Mouse (Mus musculus) hindbrain, postnatal 0 days (tissue): ENCODE data around the gene Gm10065. TPM values are rescaled to one million over a fixed set of nuclear protein-coding genes. Genes with fewer than 3 reads are reported as not detected.

ENCODE experiments used
- ATAC-seq: fragments of 200-750 bp; cut with Nextera tagmentation; 2 replicates; pipeline ENCODE4 v1.8.0; 2017; ENCODE audit warnings: mild to moderate bottlenecking, moderate TSS enrichment, moderate library complexity
- DNase-seq: peaks from one replicate; pipeline ENCODE4 v3.0.0-alpha.2; 2015; ENCODE audit warnings: low spot score
- H3K27ac ChIP-seq: fragments of 300-500 bp; sonication (generic); 2 replicates; pipeline ENCODE4 v1.5.1; 2014; ENCODE audit warnings: mild to moderate bottlenecking
- H3K27me3 ChIP-seq: fragments of 300-500 bp; sonication (generic); 2 replicates; pipeline ENCODE4 v1.6.1; 2014; ENCODE audit warnings: low read length, mixed read lengths; ENCODE audit not compliant: insufficient read depth
- H3K36me3 ChIP-seq: fragments of 300-500 bp; sonication (generic); 2 replicates; pipeline ENCODE4 v1.6.1; 2014; ENCODE audit warnings: low read length, mixed read lengths; ENCODE audit not compliant: insufficient read depth
- H3K4me1 ChIP-seq: fragments of 300-500 bp; sonication (generic); 2 replicates; pipeline ENCODE4 v1.6.1; 2014; ENCODE audit warnings: antibody characterized with exemption, low read length, mixed read lengths; ENCODE audit not compliant: insufficient read depth
- H3K4me2 ChIP-seq: fragments of 300-500 bp; sonication (generic); 2 replicates; pipeline ENCODE4 v1.6.1; 2014; ENCODE audit warnings: low read depth, mild to moderate bottlenecking, low read length, moderate library complexity, mixed read lengths
- H3K4me3 ChIP-seq: fragments of 300-500 bp; sonication (generic); 2 replicates; pipeline ENCODE4 v1.5.1; 2014; ENCODE audit warnings: low read length
- H3K9ac ChIP-seq: fragments of 300-500 bp; sonication (generic); replicated peaks from 2 replicates; pipeline ENCODE4 v1.6.1; 2014; ENCODE audit warnings: mild to moderate bottlenecking, low read length, moderate library complexity, mixed read lengths
- H3K9me3 ChIP-seq: fragments of 300-500 bp; sonication (generic); 2 replicates; pipeline ENCODE4 v1.6.1; 2016; ENCODE audit warnings: low read length, mixed read lengths
- CTCF ChIP-seq: IDR thresholded peaks from 2 replicates; pipeline ENCODE4 v1.5.1; 2016; ENCODE audit warnings: antibody characterized with exemption, control low read depth, low read depth
- WGBS: fragments of 180-500 bp; shearing (Covaris S2); extraction: QIAGEN DNeasy Blood & Tissue Kit; methylation state at CpG from one replicate; pipeline ENCODE4 v1.1.7; 2014; 5-methylcytosine and 5-hydroxymethylcytosine counted together
- polyA plus RNA-seq: library from polyadenylated mRNA; unstranded; fragments of >200 nt; fragmentation: Nextera tagmentation; extraction: Ambion mirVana; gene quantifications from 2 replicates; pipeline ENCODE4 v1.2.1, GENCODE M21; 2015
- total RNA-seq: library from RNA; depleted of rRNA; stranded (reverse); fragments of >200 nt; gene quantifications from 2 replicates; pipeline ENCODE4 v1.2.3, GENCODE M21; 2014

The Gm10065 gene
- total and polyA plus RNA-seq, 2 experiments from 2014 or later: not detected

GRCm38 (mm10) chr13:21454133-21454532 is 25.1 kb downstream of the Gm10065 start:
- no peak for TF ChIP-seq CTCF
- Histone ChIP-seq H3K4me2 (peak overlapping the region; percentile 54; the same call in 1 of the 2 replicates), H3K36me3 (no peaks in the 10 kb centered on the region), H3K4me3 (peak overlapping the region; percentile 76; the same call in 1 of the 2 replicates), H3K4me1 (peaks cover 7% of the 10 kb centered on the region; the same call in 1 of the 2 replicates), H3K27ac (no peak overlapping the region), H3K27me3 (no peaks in the 10 kb centered on the region), H3K9ac (no peak overlapping the region), H3K9me3 (no peaks in the 10 kb centered on the region)
- WGBS: 92% methylated on average over 3 of the region's 3 CpGs
- ATAC-seq: no peak
- no peak for DNase-seq

- H3K9me3 ChIP-seq: no peaks in the 10 kb centered on the region
- ATAC-seq: peak; percentile 97
- peak; percentile 91 for DNase-seq
- peak within 1 kb of the TSS; percentile 54 for H3K4me2 ChIP-seq
- under 1% methylated on average over 23 of the region's 23 CpGs for WGBS
- H3K9ac ChIP-seq: peak within 1 kb of the TSS; percentile 67
- H3K4me3 ChIP-seq: peak within 1 kb of the TSS; percentile 76
- TF ChIP-seq CTCF: no peak
- H3K4me1 ChIP-seq: peaks cover 7% of the 10 kb centered on the region; the same call in 1 of the 2 replicates
- H3K27me3 ChIP-seq: no peaks in the 10 kb centered on the region
- H3K36me3 ChIP-seq: no peaks in the 10 kb centered on the region
- H3K27ac ChIP-seq: peak within 1 kb of the TSS; percentile 73; the same call in 1 of the 2 replicates
Observed at GRCm38 (mm10) chr13:21453449-21453848, 25.8 kb downstream of the Gm10065 start, which contains the start of gene Zscan26. TSS of gene Zscan26 (minus strand) at chr13:21453730.

- Histone ChIP-seq H3K4me2 (peak overlapping the region; percentile 54), H3K4me3 (peak overlapping the region; percentile 76), H3K9me3 (no peaks in the 10 kb centered on the region), H3K36me3 (0 out of 2 replicates have a peak, but pooled peaks cover 2% of the 10 kb centered on the region), H3K4me1 (peaks cover 7% of the 10 kb centered on the region; the same call in 1 of the 2 replicates), H3K27ac (peak overlapping the region; percentile 73; the same call in 1 of the 2 replicates), H3K9ac (peak overlapping the region; percentile 67), H3K27me3 (no peaks in the 10 kb centered on the region)
- no peak for TF ChIP-seq CTCF
- DNase-seq (peak; percentile 5), ATAC-seq (peak; percentile 28; the same call in 1 of the 2 replicates)
- 5% methylated on average over 13 of the region's 13 CpGs for WGBS
Observed at GRCm38 (mm10) chr13:21453042-21453441, 26.2 kb downstream of the Gm10065 start.

- Histone ChIP-seq H3K4me2 (no peak overlapping the region), H3K36me3 (peaks cover 29% of the 10 kb centered on the region; the same call in 1 of the 2 replicates), H3K27me3 (no peaks in the 10 kb centered on the region), H3K4me3 (no peak overlapping the region), H3K27ac (no peak overlapping the region), H3K9me3 (no peaks in the 10 kb centered on the region), H3K9ac (no peak overlapping the region), H3K4me1 (peaks cover 7% of the 10 kb centered on the region; the same call in 1 of the 2 replicates)
- 83% methylated on average over 16 of the region's 16 CpGs for WGBS
- DNase-seq (no peak), ATAC-seq (no peak)
- no peak for TF ChIP-seq CTCF
Observed at GRCm38 (mm10) chr13:21447856-21448614, 31.2 kb downstream of the Gm10065 start.

GRCm38 (mm10) chr13:21446796-21447195 is 32.4 kb downstream of the Gm10065 start:
- TF ChIP-seq CTCF: no peak
- H3K4me1 ChIP-seq: no peaks in the 10 kb centered on the region
- ATAC-seq (no peak), DNase-seq (no peak)
- H3K4me3 ChIP-seq: no peak overlapping the region
- peaks cover 29% of the 10 kb centered on the region; the same call in 1 of the 2 replicates for H3K36me3 ChIP-seq
- 83% methylated on average over 9 of the region's 9 CpGs for WGBS
- no peaks in the 10 kb centered on the region for H3K9me3 ChIP-seq
- H3K4me2 ChIP-seq: no peak overlapping the region
- no peak overlapping the region for H3K27ac ChIP-seq
- no peaks in the 10 kb centered on the region for H3K27me3 ChIP-seq
- no peak overlapping the region for H3K9ac ChIP-seq

GRCm38 (mm10) chr13:21441207-21441572 is 38.1 kb downstream of the Gm10065 start:
- H3K27me3 ChIP-seq: no peaks in the 10 kb centered on the region
- H3K36me3 ChIP-seq: peaks cover 14% of the 10 kb centered on the region; the same call in 1 of the 2 replicates
- peak overlapping the region; percentile 55 for H3K4me3 ChIP-seq
- peak overlapping the region; percentile 78; the same call in 1 of the 2 replicates for H3K27ac ChIP-seq
- 0 out of 2 replicates have a peak, but pooled peaks cover 4% of the 10 kb centered on the region for H3K4me1 ChIP-seq
- H3K4me2 ChIP-seq: peak overlapping the region; percentile 93
- H3K9me3 ChIP-seq: no peaks in the 10 kb centered on the region
- DNase-seq: peak; percentile 1
- 15% methylated on average over 10 of the region's 10 CpGs for WGBS
- H3K9ac ChIP-seq: peak overlapping the region; percentile 61
- ATAC-seq: peak; percentile 48; the same call in 1 of the 2 replicates
- no peak for TF ChIP-seq CTCF
